Mouse (Mus musculus) myocyte (in vitro differentiated cells): ENCODE data around the gene Sult5a1. TPM values are rescaled to one million over a fixed set of nuclear protein-coding genes. Genes with fewer than 3 reads are reported as not detected.

ENCODE experiments used
- H3K27me3 ChIP-seq: one replicate; pipeline ENCODE4 v1.6.1; 2011; ENCODE audit not compliant: control insufficient read depth, insufficient read depth, insufficient read length
- H3K36me3 ChIP-seq: one replicate; pipeline ENCODE4 v1.6.1; 2011; ENCODE audit not compliant: control insufficient read depth, insufficient read depth
- H3K4me2 ChIP-seq: one replicate; pipeline ENCODE4 v1.6.1; 2011; ENCODE audit warnings: low read depth, control low read depth
- H3K4me3 ChIP-seq: one replicate; pipeline ENCODE4 v1.5.1; 2011; ENCODE audit warnings: mild to moderate bottlenecking, control low read depth, moderate library complexity
- H3K79me2 ChIP-seq: one replicate; pipeline ENCODE4 v1.6.1; 2011; ENCODE audit not compliant: control insufficient read depth, insufficient read depth
- H3ac ChIP-seq: one replicate; pipeline ENCODE4 v1.6.1; 2011; ENCODE audit not compliant: control insufficient read depth, insufficient read length
- CEBPB ChIP-seq: IDR thresholded peaks from 2 replicates; pipeline ENCODE4 v1.6.1; 2011; ENCODE audit warnings: mild to moderate bottlenecking, moderate library complexity; ENCODE audit not compliant: poor library complexity, insufficient read depth, severe bottlenecking
- E2F4 ChIP-seq: IDR thresholded peaks from one replicate; pipeline ENCODE4 v1.6.1; 2011; ENCODE audit warnings: mild to moderate bottlenecking, control low read depth, moderate library complexity; ENCODE audit not compliant: insufficient read depth
- MAX ChIP-seq: IDR thresholded peaks from one replicate; pipeline ENCODE4 v1.6.1; 2011; ENCODE audit warnings: low read depth, mild to moderate bottlenecking, control low read depth
- MYOD1 ChIP-seq, 3 experiments: IDR thresholded peaks; one replicate each; pipeline ENCODE4 v1.6.1; 2011; ENCODE audit warnings: control low read depth in 2 of 3, low read depth in 2 of 3, mild to moderate bottlenecking in 2 of 3, moderate library complexity in 1 of 3; ENCODE audit not compliant: insufficient read length in 2 of 3, control insufficient read depth in 1 of 3
- MYOG ChIP-seq, 3 experiments: IDR thresholded peaks; one replicate each; pipeline ENCODE4 v1.6.1; 2011; ENCODE audit warnings: control low read depth in 2 of 3, low read depth in 2 of 3, mild to moderate bottlenecking in 2 of 3; ENCODE audit not compliant: insufficient read length in 2 of 3, control insufficient read depth in 1 of 3, insufficient read depth in 1 of 3
- POLR2A ChIP-seq: IDR thresholded peaks from one replicate; pipeline ENCODE4 v1.6.1; 2011; ENCODE audit warnings: low read depth, mild to moderate bottlenecking, control low read depth, moderate library complexity; ENCODE audit not compliant: insufficient read length
- POLR2AphosphoS2 ChIP-seq: IDR thresholded peaks from one replicate; pipeline ENCODE4 v1.6.1; 2011; ENCODE audit warnings: low read depth, control low read depth; ENCODE audit not compliant: insufficient read length
- REST ChIP-seq: IDR thresholded peaks from one replicate; pipeline ENCODE4 v1.6.1; 2011; ENCODE audit warnings: mild to moderate bottlenecking, control low read depth, moderate library complexity; ENCODE audit not compliant: insufficient read depth, insufficient read length
- SRF ChIP-seq: IDR thresholded peaks from one replicate; pipeline ENCODE4 v1.6.1; 2011; ENCODE audit warnings: low read depth; ENCODE audit not compliant: control insufficient read depth, insufficient read length
- TCF12 ChIP-seq: IDR thresholded peaks from one replicate; pipeline ENCODE4 v1.6.1; 2011; ENCODE audit warnings: mild to moderate bottlenecking, control low read depth; ENCODE audit not compliant: poor library complexity, insufficient read depth, severe bottlenecking
- TCF3 ChIP-seq: IDR thresholded peaks from one replicate; pipeline ENCODE4 v1.6.1; 2011; ENCODE audit warnings: low read depth, control low read depth; ENCODE audit not compliant: insufficient read length
- USF1 ChIP-seq: IDR thresholded peaks from one replicate; pipeline ENCODE4 v1.6.1; 2011; ENCODE audit warnings: low read depth, mild to moderate bottlenecking, control low read depth, moderate library complexity
- polyA plus RNA-seq: library from polyadenylated mRNA; unstranded; fragments of >200 nt; fragmentation: generic; extraction: Trizol; gene quantifications from one replicate; pipeline ENCODE4 v1.2.1, GENCODE M21; 2012; ENCODE audit warnings: missing spikeins

Gene Sult5a1
- polyA plus RNA-seq, 1 experiment, result 0.08 TPM

DNA sequence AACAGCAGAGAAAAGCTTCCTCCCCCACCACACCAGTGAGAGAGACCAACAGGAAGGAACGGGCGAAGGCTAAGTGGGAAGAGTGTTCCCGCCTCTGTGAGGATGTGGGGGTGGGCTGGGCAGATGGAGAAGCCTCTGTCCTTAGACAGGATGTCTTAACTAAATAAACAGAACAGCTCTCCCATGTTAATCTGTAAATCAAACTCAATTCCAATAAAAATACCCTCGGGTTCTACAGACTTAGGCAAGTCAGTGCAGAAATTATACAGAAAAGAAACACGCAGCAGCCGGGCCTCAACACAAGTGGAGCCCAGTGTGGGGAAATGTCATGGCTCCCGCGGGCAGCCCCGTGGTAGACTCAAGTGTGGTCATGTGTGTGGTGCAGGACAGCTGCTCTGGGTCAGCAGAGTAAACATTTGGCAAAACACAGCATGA is 7.4 kb downstream of the Sult5a1 start:
- Histone ChIP-seq H3K4me3 (no peak overlapping the region), H3K4me2 (no peak overlapping the region), H3K36me3 (no peaks in the 10 kb centered on the region), H3K27me3 (no peaks in the 10 kb centered on the region), H3ac (no peak overlapping the region), H3K79me2 (no peaks in the 10 kb centered on the region)
- TF ChIP-seq USF1 (no peak), MYOD1 (IDR thresholded peaks at IDR 0.05; ENCODE audit: control insufficient read depth in 1 of 3, insufficient read length in 2 of 3, low read depth in 2 of 3) (peak in 2 of 3 experiments; percentile 44 to 45), CEBPB (no peak), REST (no peak), TCF12 (no peak), TCF3 (no peak), MYOG (IDR thresholded peaks at IDR 0.05; ENCODE audit: control insufficient read depth in 1 of 3, insufficient read depth in 1 of 3, insufficient read length in 2 of 3, low read depth in 2 of 3) (peak; percentile 12 to 71 (median 36)), SRF (no peak)

GRCm38 (mm10) chr8:123146390-123146789 is 11.7 kb downstream of the Sult5a1 start:
- no peaks in the 10 kb centered on the region for H3K27me3 ChIP-seq
- H3K36me3 ChIP-seq, result no peaks in the 10 kb centered on the region
- H3ac ChIP-seq, result no peak overlapping the region
- H3K4me2 ChIP-seq, result no peak overlapping the region
- H3K79me2 ChIP-seq, result no peaks in the 10 kb centered on the region
- H3K4me3 ChIP-seq, result no peak overlapping the region
- TF ChIP-seq POLR2A, result no peak
- no peak for TF ChIP-seq MYOG (IDR thresholded peaks at IDR 0.05; ENCODE audit: control insufficient read depth in 1 of 3, insufficient read depth in 1 of 3, insufficient read length in 2 of 3, low read depth in 2 of 3)
- TF ChIP-seq SRF, result no peak
- no peak for TF ChIP-seq MAX
- no peak for TF ChIP-seq USF1
- no peak for TF ChIP-seq CEBPB
- no peak for TF ChIP-seq E2F4
- TF ChIP-seq REST, result no peak
- no peak for TF ChIP-seq TCF3
- no peak for TF ChIP-seq POLR2AphosphoS2
- TF ChIP-seq MYOD1 (IDR thresholded peaks at IDR 0.05; ENCODE audit: control insufficient read depth in 1 of 3, insufficient read length in 2 of 3, low read depth in 2 of 3), result no peak
- TF ChIP-seq TCF12, result no peak

DNA sequence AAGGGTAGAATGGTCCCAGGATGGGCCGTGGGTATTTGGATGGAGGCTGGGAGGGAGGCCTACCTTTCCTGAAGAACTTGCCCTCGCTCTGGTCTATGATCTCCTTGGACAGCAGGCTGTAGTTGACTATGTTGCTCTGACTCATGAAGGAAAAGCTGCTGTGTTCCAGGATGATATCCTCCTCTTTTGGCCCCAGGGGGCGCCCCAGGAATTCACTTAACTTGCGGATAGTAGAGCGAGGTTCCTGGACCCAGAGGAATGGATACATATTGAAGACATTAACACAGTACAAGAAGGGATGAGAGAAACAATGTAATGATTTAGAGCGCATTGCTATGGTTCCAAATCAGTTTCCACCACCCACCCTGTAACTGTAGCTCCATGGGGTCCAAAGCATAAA is 12.8 kb downstream of the Sult5a1 start:
- TF ChIP-seq POLR2A (no peak), TCF3 (no peak), TCF12 (no peak), CEBPB (no peak), MYOD1 (IDR thresholded peaks at IDR 0.05; ENCODE audit: control insufficient read depth in 1 of 3, insufficient read length in 2 of 3, low read depth in 2 of 3) (no peak), REST (no peak), USF1 (no peak), SRF (no peak), MYOG (IDR thresholded peaks at IDR 0.05; ENCODE audit: control insufficient read depth in 1 of 3, insufficient read depth in 1 of 3, insufficient read length in 2 of 3, low read depth in 2 of 3) (no peak), MAX (no peak), POLR2AphosphoS2 (no peak), E2F4 (no peak)
- no peaks in the 10 kb centered on the region for H3K36me3 ChIP-seq
- no peak overlapping the region for H3ac ChIP-seq
- no peak overlapping the region for H3K4me3 ChIP-seq
- no peaks in the 10 kb centered on the region for H3K79me2 ChIP-seq
- H3K27me3 ChIP-seq, result no peaks in the 10 kb centered on the region
- H3K4me2 ChIP-seq, result no peak overlapping the region

DNA sequence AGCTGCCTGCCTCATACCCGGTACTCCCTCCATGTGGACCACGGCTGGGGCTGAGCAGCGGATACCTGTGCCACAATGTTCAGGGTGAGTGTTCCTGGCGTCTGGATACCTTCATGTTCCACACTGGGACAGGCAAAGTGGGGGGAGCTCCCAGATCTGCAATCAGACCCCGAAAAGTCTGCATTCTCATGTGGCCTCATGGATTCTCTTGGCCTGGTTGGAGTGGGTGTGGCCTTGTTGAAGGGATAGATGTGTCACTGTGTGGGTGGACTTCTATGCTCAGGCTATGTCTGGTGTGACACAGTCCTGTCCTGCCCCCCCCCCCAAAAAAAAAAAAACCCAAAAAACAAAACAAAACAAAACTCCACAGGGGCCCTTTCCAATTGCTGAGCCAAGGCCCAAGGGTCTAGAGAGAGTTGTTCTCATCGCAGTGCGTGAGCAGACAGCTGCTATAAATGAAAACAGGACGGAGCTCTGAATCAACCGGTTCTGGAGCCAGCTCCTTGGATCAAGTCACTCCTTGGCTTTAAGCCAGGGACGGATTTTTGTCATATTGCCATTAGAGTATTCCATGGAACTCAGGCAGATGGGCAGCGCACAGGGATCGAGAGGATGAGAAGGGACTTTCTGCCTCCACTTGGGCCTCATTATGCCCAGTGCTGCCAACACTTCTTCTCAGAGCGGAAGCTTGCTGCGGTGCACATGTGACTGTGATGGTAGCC is 16.2 kb downstream of the Sult5a1 start:
- no peaks in the 10 kb centered on the region for H3K36me3 ChIP-seq
- H3K27me3 ChIP-seq, result no peaks in the 10 kb centered on the region
- no peak overlapping the region for H3K4me3 ChIP-seq
- H3K79me2 ChIP-seq, result no peaks in the 10 kb centered on the region
- H3K4me2 ChIP-seq, result peak overlapping the region; percentile 50
- TF ChIP-seq REST (no peak), CEBPB (no peak), USF1 (peak; percentile 47), MAX (no peak), POLR2AphosphoS2 (no peak), TCF3 (no peak), SRF (no peak)
- H3ac ChIP-seq, result no peak overlapping the region

GRCm38 (mm10) chr8:123138741-123139140 is 19.4 kb downstream of the Sult5a1 start:
- no peaks in the 10 kb centered on the region for H3K27me3 ChIP-seq
- no peaks in the 10 kb centered on the region for H3K79me2 ChIP-seq
- H3K4me3 ChIP-seq, result no peak overlapping the region
- TF ChIP-seq POLR2AphosphoS2, result no peak
- TF ChIP-seq SRF, result no peak
- no peak for TF ChIP-seq POLR2A
- TF ChIP-seq CEBPB, result no peak
- TF ChIP-seq MYOG (IDR thresholded peaks at IDR 0.05; ENCODE audit: control insufficient read depth in 1 of 3, insufficient read depth in 1 of 3, insufficient read length in 2 of 3, low read depth in 2 of 3), result no peak
- no peak for TF ChIP-seq TCF3
- no peak for TF ChIP-seq MYOD1 (IDR thresholded peaks at IDR 0.05; ENCODE audit: control insufficient read depth in 1 of 3, insufficient read length in 2 of 3, low read depth in 2 of 3)
- TF ChIP-seq MAX, result no peak
- TF ChIP-seq USF1, result no peak
- no peak for TF ChIP-seq TCF12
- TF ChIP-seq E2F4, result no peak
- TF ChIP-seq REST, result no peak
- no peak overlapping the region for H3K4me2 ChIP-seq
- H3K36me3 ChIP-seq, result no peaks in the 10 kb centered on the region
- H3ac ChIP-seq, result no peak overlapping the region
